Mouse (Mus musculus) CD4-positive helper T cell, adult 2 months (primary cell): Measurements from ENCODE around the gene Ccr4.

ENCODE experiments used
- DNase-seq: peaks from one replicate; pipeline ENCODE4 v3.0.0-alpha.2; 2012; ENCODE audit warnings: low read depth, missing footprints, low spot score

Ccr4 gene

GRCm38 (mm10) chr9:114504816-114505215, at the start of gene Ccr4:
TSS of gene Ccr4 (minus strand) at chr9:114504916.
- no peak for DNase-seq

DNA sequence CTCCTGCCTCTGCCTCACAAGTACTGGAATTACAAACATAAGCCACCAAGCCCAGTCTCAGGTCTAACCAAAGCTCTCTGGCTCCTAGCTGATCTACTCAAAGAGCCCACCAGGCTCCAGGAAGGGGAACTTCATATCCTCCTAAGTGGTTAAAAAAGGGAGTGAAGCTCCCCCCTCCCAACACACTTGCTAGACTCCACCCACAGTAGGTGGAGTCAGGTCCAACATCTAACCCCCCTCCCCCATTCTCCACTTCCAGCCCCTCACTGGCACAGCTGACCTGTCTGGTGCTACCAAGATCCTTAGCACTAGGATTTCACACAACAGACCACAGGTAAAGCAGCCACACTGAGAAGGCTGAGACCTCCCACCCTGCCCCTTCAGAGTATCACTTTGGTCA, 49.1 kb upstream of the Ccr4 start:
- no peak for DNase-seq

DNA sequence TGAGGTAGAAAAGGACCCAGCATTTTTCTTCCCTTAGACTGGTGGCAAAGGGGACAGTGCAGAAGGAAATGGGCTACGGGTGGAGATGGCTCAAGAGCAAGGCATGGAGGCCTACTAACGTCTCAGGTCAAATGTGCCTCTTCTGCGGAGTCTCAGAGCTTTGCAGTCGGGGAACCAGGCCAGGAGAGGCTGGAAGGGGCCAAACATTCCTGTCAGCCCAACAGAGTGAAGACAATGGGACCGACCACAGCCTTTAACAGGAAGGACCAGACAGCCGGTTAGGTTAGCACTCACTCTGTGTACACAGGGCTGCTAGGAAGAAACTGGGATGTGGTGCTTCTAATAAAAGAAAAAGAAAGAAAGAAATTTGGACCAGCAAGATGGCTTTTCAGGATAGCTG, 45.3 kb upstream of the Ccr4 start:
- no peak for DNase-seq

DNA sequence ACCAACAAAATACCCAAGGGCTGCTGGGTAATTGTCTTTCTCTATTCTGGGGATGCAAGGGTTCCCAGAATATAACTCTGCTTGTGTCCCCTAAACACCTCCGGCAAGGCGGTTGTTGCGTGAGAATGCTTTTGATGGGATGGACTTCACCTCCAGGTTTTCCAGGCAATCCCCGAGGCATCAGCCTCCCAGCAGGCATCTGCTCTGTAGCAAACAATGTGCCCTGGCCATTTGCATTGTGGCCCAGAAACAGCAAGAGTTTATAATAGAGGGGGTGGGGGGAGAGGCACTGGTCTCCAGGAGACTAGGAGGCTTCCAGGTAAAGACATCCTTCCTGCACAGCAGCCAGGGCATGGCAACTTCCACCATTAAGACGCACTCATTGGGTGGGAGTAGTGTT, 44.4 kb upstream of the Ccr4 start:
- DNase-seq = no peak

- DNase-seq = no peak
Measured at GRCm38 (mm10) chr9:114548496-114548895, 43.8 kb upstream of the Ccr4 start.

- peak; percentile 13 for DNase-seq
Measured at GRCm38 (mm10) chr9:114547643-114548077, 42.9 kb upstream of the Ccr4 start.

- DNase-seq = peak; percentile 69
Measured at GRCm38 (mm10) chr9:114546765-114547164, 42.0 kb upstream of the Ccr4 start.

- DNase-seq = no peak
Measured at GRCm38 (mm10) chr9:114544754-114545393, 40.2 kb upstream of the Ccr4 start.

DNA sequence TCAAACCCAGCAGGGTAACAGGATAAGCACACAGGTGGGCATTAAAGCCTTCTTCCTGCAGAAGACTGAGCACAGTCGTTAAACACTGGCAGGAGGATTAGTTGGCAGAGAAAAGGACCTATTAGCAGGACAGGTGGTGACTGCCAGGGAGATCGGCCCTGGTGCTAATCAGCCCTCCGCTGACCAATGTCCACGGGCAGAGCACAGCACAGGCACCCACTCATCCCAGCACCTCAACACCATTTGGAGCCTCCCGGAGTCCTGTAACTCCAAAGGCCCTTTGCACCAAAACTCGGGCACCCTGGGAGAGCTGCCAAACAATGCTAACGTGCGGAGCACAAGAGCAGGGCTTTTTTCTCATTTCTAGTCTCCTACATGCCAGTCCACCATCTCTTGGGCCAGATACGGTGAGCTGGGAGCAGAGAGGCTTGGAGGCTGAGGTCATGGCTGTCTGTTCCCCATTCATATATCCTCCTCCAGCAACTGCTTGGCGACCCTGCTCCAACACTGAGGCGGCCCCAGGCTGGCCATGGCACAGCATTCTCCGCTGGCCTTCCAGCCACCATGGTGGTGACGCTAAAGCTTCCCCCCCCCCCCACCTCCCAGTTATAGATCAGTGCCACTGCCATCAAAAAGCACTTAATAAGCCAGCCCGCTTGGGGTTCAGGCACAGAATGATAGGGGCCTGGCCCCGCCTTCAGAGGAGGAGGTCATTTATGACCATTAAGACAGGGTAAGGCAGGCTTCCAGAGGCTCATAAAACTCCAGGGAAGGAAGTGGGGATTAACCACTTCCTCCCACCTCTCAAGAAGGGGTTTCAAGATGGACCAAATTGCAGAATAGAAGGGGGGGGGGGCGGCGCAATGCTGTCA, 39.4 kb upstream of the Ccr4 start:
- DNase-seq = no peak

GRCm38 (mm10) chr9:114541279-114541741, 36.6 kb upstream of the Ccr4 start:
- no peak for DNase-seq

- no peak for DNase-seq
Measured at GRCm38 (mm10) chr9:114538996-114539563, 34.4 kb upstream of the Ccr4 start.

DNA sequence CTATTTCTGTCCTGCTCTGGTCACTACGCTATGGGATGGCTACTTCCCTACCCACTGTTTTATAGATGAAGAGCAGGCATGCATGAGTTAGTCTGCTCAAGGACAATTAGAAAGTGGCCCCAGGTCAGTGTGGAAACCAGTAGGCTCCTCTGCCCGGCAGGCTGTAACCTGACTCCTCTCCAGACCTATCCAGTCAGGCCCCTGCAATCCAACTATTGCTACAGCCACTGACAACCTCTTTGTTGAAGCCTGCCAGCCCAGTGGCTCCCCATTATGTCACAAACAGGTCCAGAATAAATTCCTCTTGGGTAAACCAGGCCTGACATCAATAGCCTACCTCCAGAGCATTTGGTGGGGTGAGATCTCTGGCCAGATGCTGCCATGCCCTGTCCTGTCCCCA, 31.9 kb upstream of the Ccr4 start:
- no peak for DNase-seq

DNA sequence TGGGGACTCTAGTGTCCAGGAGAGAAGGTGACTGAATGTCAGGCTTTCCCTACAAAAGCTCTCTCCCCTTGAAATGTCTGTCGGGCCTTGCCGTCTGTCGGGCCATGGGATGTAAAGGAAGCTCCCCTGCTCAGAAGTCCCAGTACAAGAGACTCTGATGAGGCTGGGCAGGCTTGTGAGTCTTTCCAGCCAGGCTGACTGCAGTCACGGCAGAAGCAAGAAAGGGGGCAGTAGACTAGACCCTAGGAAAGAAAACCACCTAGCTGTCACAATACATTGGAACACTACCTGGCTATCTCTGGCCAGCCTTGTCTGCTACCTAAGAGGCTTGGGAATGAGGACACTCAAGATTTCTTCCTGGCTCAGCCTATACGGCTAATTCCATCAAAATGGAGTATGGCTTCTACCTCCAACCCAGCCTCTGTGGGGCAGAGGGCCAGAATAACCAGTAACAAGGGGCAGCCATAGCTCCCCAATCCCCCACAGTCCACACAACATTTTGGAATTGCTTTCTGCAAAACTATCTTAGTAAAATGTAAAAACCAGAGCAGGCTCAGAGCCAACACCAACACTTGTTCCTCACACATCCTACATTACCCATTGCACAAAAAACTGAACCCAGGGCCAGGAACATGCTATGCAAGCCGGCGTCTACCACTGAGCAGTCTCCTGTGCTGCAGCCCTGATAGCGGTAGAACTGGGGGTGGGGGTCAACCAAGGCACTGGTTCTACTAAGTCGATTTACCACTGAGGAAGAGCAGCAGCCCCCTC, 30.2 kb upstream of the Ccr4 start:
- no peak for DNase-seq

- no peak for DNase-seq
Measured at GRCm38 (mm10) chr9:114533848-114534247, 29.1 kb upstream of the Ccr4 start.

DNA sequence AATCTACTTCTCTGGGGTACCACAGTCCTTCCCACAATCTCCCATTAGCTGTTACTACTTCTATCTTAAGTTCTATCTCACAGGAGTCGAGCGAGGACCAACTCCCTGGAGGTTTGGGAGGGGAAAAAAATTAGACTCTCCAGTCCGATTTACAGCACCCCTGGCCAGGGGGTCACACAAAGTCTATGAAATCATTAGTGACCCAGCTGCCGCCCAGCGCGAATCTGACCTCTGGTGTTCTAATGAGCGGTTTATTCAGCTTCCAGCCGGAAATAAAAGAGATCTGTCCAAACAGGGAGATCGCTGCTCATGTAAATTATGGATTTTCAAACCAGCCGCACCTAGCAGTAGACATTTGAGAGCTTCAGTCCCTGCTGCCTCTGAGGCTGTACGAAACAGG, 26.6 kb upstream of the Ccr4 start:
- no peak for DNase-seq

DNA sequence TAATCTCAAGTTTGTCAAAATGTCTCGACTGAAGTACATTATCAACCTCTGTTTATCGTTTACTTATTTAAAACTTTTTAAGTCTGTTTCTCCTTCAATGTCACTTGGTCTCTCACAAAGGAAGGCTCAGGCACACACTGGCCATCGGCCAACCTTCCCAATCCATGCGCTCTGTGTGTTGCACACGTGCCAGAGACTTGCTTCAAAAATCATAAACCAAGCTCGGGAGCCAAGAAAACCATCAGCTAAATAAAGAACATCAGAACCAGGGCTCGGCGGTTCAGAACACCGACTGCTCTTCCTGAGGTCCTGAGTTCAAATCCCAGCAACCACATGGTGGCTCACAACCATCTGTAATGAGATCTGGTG, 23.9 kb upstream of the Ccr4 start:
- DNase-seq = no peak

DNA sequence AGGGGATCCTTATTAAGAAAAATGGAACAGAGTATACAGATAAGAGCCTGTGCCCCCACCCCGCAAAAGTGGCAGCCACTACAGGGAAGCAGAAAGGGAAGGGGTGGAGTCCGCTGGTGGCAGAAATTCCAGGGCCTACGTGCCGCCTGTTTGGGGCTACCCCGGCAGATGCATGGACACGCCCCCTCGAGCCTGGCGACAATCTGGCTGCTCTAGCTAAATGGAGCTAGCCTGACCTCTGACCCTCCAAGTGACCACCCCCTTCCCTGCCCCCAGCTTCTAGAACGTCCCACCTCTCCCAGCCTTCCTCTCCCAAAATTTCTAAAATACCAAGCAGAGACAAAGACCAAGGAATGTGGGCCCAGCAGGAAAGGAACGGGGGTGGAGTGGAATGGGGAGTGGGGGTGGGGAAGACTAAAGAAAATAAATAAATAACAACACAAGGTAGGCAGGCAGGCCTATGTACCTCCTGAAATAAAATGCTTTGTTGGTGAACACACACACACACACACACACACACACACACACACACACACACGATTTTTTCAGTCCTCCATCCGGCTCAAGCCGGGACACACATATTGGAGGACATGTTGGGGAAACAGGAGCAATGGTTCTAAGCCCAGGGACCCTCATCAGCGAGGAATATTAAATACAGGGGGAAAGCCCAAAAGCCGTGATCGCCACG, 23.4 kb upstream of the Ccr4 start:
- no peak for DNase-seq

GRCm38 (mm10) chr9:114527085-114527484, 22.4 kb upstream of the Ccr4 start:
- peak; percentile 64 for DNase-seq

DNA sequence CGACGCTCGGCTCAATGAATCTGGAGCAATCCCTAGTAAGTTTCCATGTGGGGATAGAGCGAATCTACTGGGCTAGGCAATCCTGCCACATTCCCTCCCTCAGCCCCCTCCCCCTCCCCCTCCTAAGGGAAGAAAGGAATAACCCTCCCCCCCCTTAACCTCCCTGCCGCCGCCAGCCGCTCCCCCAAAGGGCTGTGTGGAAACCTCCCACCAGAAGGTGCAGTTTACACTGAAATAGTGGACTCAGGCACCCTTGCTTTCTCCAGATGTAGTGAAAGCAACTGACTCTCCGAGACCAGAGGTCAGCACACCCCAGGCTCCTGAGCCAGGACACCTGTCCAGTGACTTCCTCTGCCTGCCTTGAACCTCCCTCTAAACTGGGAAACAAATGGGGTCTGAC, 21.9 kb upstream of the Ccr4 start:
- no peak for DNase-seq

- DNase-seq = no peak
Measured at GRCm38 (mm10) chr9:114525891-114526290, 21.2 kb upstream of the Ccr4 start.

GRCm38 (mm10) chr9:114525073-114525633, 20.4 kb upstream of the Ccr4 start:
- no peak for DNase-seq
